Mouse (Mus musculus) brain, embryonic 14.5 days (tissue): Measurements from ENCODE around the gene Rps6kl1.

Source experiments
- CTCF ChIP-seq: fragments of 200-500 bp; IDR thresholded peaks from 2 replicates; pipeline ENCODE4 v1.5.1; 2012; ENCODE audit warnings: inconsistent platforms, mild to moderate bottlenecking, moderate library complexity, borderline replicate concordance; ENCODE audit not compliant: insufficient read depth, insufficient read length; ENCODE audit errors: extremely low read depth
- POLR2A ChIP-seq: fragments of 200-500 bp; IDR thresholded peaks from 2 replicates; pipeline ENCODE4 v1.6.1; 2012; ENCODE audit warnings: mild to moderate bottlenecking, inconsistent platforms, borderline replicate concordance; ENCODE audit not compliant: poor library complexity, insufficient read depth, insufficient read length, severe bottlenecking; ENCODE audit errors: extremely low read depth

DNA sequence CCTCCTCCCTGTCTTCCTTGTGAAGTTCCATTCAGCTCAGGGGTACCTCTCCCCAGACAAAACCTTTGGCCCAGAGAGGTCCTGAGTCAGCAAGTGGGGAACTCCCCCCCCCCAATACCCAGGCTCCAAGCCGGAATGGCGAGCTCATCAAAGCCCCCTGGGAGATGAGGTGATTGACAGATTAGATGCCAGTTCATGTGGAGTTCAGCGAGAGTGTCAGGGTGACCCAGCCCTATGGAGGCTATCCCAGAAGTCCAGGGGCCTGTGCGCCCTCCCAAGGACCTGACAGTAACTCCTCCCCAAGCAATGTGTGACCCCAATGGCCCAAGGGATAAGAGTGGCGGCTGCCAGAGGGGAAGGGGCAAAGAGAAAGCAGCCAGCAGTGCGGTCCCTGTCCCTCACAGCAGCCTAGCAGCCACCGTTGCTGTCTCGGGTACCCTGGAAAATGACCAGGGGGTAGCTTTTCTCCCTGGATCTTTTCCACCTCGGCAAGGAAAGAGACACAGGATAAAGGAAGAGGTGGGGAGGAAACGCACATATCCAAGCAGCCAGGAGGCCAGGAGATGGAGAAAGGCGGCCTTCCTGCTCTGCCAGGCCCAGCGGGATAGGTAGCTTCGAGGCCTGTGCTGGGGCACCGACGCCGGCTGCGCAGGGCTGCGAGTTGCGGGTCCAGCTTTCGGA is 603 bp downstream of the Rps6kl1 start:
- no peak for TF ChIP-seq POLR2A
- TF ChIP-seq CTCF = no peak
